Mouse (Mus musculus): Measurements from ENCODE around the gene Dnajb4.

GRCm38 (mm10) chr3:152231333-152232100 is 21.4 kb upstream of the Dnajb4 start:
- TF ChIP-seq CTCF (IDR thresholded peaks at IDR 0.05; ENCODE audit: borderline replicate concordance, insufficient read depth, low read length) (no peak), POLR2A (IDR thresholded peaks at IDR 0.05; ENCODE audit: low read depth, low read length) (no peak)

Data from embryonic fibroblast, embryonic 13.5 days (primary cell).